Mouse (Mus musculus) liver, postnatal 0 days (tissue): ENCODE measurements around the gene Mob3b. TPM values are rescaled to one million over a fixed set of nuclear protein-coding genes. Genes with fewer than 3 reads are reported as not detected.

ENCODE experiments used
- ATAC-seq: fragments of 200-750 bp; cut with Nextera tagmentation; 2 replicates; pipeline ENCODE4 v1.8.0; 2017; ENCODE audit warnings: mild to moderate bottlenecking, moderate library complexity
- DNase-seq: peaks from one replicate; pipeline ENCODE4 v3.0.0-alpha.2; 2016
- H3K27ac ChIP-seq: fragments of 300-500 bp; sonication (generic); 2 replicates; pipeline ENCODE4 v1.5.1; 2014; ENCODE audit warnings: antibody characterized with exemption, moderate library complexity, mild to moderate bottlenecking, low read depth
- H3K27me3 ChIP-seq: fragments of 300-500 bp; sonication (generic); 2 replicates; pipeline ENCODE4 v1.6.1; 2014; ENCODE audit warnings: low read length, control low read depth, mixed read lengths; ENCODE audit not compliant: insufficient read depth
- H3K36me3 ChIP-seq: fragments of 300-500 bp; sonication (generic); replicated peaks from 2 replicates; pipeline ENCODE4 v1.6.1; 2014; ENCODE audit warnings: mild to moderate bottlenecking, control low read depth, low read length, moderate library complexity, mixed read lengths; ENCODE audit not compliant: insufficient read depth
- H3K4me1 ChIP-seq: fragments of 300-500 bp; sonication (generic); 2 replicates; pipeline ENCODE4 v1.6.1; 2014; ENCODE audit warnings: antibody characterized with exemption, mild to moderate bottlenecking, control low read depth; ENCODE audit not compliant: insufficient read depth
- H3K4me2 ChIP-seq: fragments of 300-500 bp; sonication (generic); 2 replicates; pipeline ENCODE4 v1.6.1; 2014; ENCODE audit warnings: low read depth, mild to moderate bottlenecking, low read length, moderate library complexity, mixed read lengths
- H3K4me3 ChIP-seq: fragments of 300-500 bp; sonication (generic); 2 replicates; pipeline ENCODE4 v1.5.1; 2014; ENCODE audit warnings: low read depth, low read length
- H3K9ac ChIP-seq: fragments of 300-500 bp; sonication (generic); replicated peaks from 2 replicates; pipeline ENCODE4 v1.6.1; 2014; ENCODE audit warnings: mild to moderate bottlenecking, moderate library complexity
- H3K9me3 ChIP-seq: fragments of 300-500 bp; sonication (generic); 2 replicates; pipeline ENCODE4 v1.6.1; 2016; ENCODE audit warnings: mild to moderate bottlenecking, control low read depth, low read length, mixed read lengths
- CTCF ChIP-seq: sonication (generic); IDR thresholded peaks from 2 replicates; pipeline ENCODE4 v1.5.1; 2016; ENCODE audit warnings: antibody characterized with exemption, low read depth
- EP300 ChIP-seq: IDR thresholded peaks from 2 replicates; pipeline ENCODE4 v1.6.1; 2016; ENCODE audit warnings: antibody characterized with exemption, low read depth, mild to moderate bottlenecking
- WGBS: fragments of 180-500 bp; shearing (Covaris S2); extraction: QIAGEN DNeasy Blood & Tissue Kit; methylation state at CpG from one replicate; pipeline ENCODE4 v1.1.7; 2014; ENCODE audit not compliant: insufficient replicate concordance; 5-methylcytosine and 5-hydroxymethylcytosine counted together
- polyA plus RNA-seq: library from polyadenylated mRNA; unstranded; fragments of >200 nt; fragmentation: Nextera tagmentation; extraction: Ambion mirVana; gene quantifications from 2 replicates; pipeline ENCODE4 v1.2.1, GENCODE M21; 2015

Gene Mob3b
- polyA plus RNA-seq, 1 experiment from 2014 or later = 13.6 TPM

GRCm38 (mm10) chr4:35004473-35004872 is 152.8 kb downstream of the Mob3b start:
- H3K27me3 ChIP-seq = no peaks in the 10 kb centered on the region
- peak overlapping the region; percentile 87 for H3K27ac ChIP-seq
- ATAC-seq (no peak), DNase-seq (no peak)
- no peaks in the 10 kb centered on the region for H3K9me3 ChIP-seq
- H3K36me3 ChIP-seq = no peaks in the 10 kb centered on the region
- H3K4me3 ChIP-seq = no peak overlapping the region
- WGBS = 64% methylated on average over 8 of the region's 8 CpGs
- H3K4me2 ChIP-seq = no peak overlapping the region
- H3K4me1 ChIP-seq = peaks cover 24% of the 10 kb centered on the region
- no peak for TF ChIP-seq CTCF
- no peak for TF ChIP-seq EP300
- no peak overlapping the region for H3K9ac ChIP-seq

- 66% methylated on average over 8 of the region's 8 CpGs for WGBS
- no peaks in the 10 kb centered on the region for H3K27me3 ChIP-seq
- peaks cover 24% of the 10 kb centered on the region for H3K4me1 ChIP-seq
- no peak overlapping the region for H3K4me3 ChIP-seq
- H3K9me3 ChIP-seq = no peaks in the 10 kb centered on the region
- TF ChIP-seq CTCF (no peak), EP300 (peak; percentile 68)
- H3K9ac ChIP-seq = no peak overlapping the region
- DNase-seq (no peak), ATAC-seq (peak; percentile 94)
- H3K4me2 ChIP-seq = no peak overlapping the region
- peak overlapping the region; percentile 87 for H3K27ac ChIP-seq
- no peaks in the 10 kb centered on the region for H3K36me3 ChIP-seq
Observed at GRCm38 (mm10) chr4:35003550-35004326, 153.5 kb downstream of the Mob3b start.

GRCm38 (mm10) chr4:34996616-34997015 is 160.7 kb downstream of the Mob3b start:
- H3K4me1 ChIP-seq = peaks cover 6% of the 10 kb centered on the region; the same call in 1 of the 2 replicates
- no peak for ATAC-seq
- no peaks in the 10 kb centered on the region for H3K27me3 ChIP-seq
- no peak overlapping the region for H3K27ac ChIP-seq
- H3K4me2 ChIP-seq = no peak overlapping the region
- 84% methylated on average over 7 of the region's 7 CpGs for WGBS
- TF ChIP-seq EP300 = no peak
- TF ChIP-seq CTCF = no peak
- no peak for DNase-seq
- H3K9me3 ChIP-seq = no peaks in the 10 kb centered on the region
- no peaks in the 10 kb centered on the region for H3K36me3 ChIP-seq
- H3K4me3 ChIP-seq = no peak overlapping the region
- H3K9ac ChIP-seq = no peak overlapping the region

- 71% methylated on average over 6 of the region's 6 CpGs for WGBS
- DNase-seq (no peak), ATAC-seq (no peak)
- Histone ChIP-seq H3K4me1 (peaks cover 6% of the 10 kb centered on the region), H3K4me3 (no peak overlapping the region), H3K27me3 (no peaks in the 10 kb centered on the region), H3K27ac (no peak overlapping the region), H3K9ac (no peak overlapping the region), H3K36me3 (no peaks in the 10 kb centered on the region), H3K9me3 (no peaks in the 10 kb centered on the region), H3K4me2 (no peak overlapping the region)
- no peak for TF ChIP-seq EP300
- TF ChIP-seq CTCF = no peak
Observed at GRCm38 (mm10) chr4:34993639-34993975, 163.7 kb downstream of the Mob3b start.

GRCm38 (mm10) chr4:34992866-34993638 is 164.2 kb downstream of the Mob3b start:
- no peak overlapping the region for H3K4me2 ChIP-seq
- DNase-seq (no peak), ATAC-seq (no peak)
- H3K27me3 ChIP-seq = no peaks in the 10 kb centered on the region
- TF ChIP-seq CTCF = no peak
- TF ChIP-seq EP300 = no peak
- H3K36me3 ChIP-seq = no peaks in the 10 kb centered on the region
- no peaks in the 10 kb centered on the region for H3K9me3 ChIP-seq
- H3K9ac ChIP-seq = no peak overlapping the region
- no peak overlapping the region for H3K27ac ChIP-seq
- peaks cover 6% of the 10 kb centered on the region for H3K4me1 ChIP-seq
- 55% methylated on average over 22 of the region's 22 CpGs for WGBS
- no peak overlapping the region for H3K4me3 ChIP-seq
